Mouse (Mus musculus): ENCODE measurements around the gene Rab6b.

GRCm38 (mm10) chr9:103080211-103080610 is 31.4 kb upstream of the Rab6b start:
- TF ChIP-seq NRF1 (IDR thresholded peaks at IDR 0.05; ENCODE audit: insufficient read depth, low read depth, low read length, poor library complexity, severe bottlenecking) (no peak), ZMIZ1 (IDR thresholded peaks at IDR 0.05; ENCODE audit: low read depth, low read length) (no peak), CTCF (IDR thresholded peaks at IDR 0.05 in 2 of 3, conservative IDR thresholded peaks at IDR 0.05 in 1 of 3; ENCODE audit: control insufficient read depth in 1 of 3, insufficient read depth in 1 of 3, low read depth in 2 of 3, low read length in 3 of 3, poor library complexity in 1 of 3, severe bottlenecking in 1 of 3) (no peak), SMC3 (IDR thresholded peaks at IDR 0.05; ENCODE audit: low read depth, low read length) (no peak), POLR2AphosphoS2 (IDR thresholded peaks at IDR 0.05; ENCODE audit: low read length) (no peak), POLR2A (IDR thresholded peaks at IDR 0.05; ENCODE audit: control insufficient read depth in 1 of 2, insufficient read depth in 1 of 2, low read depth in 1 of 2, low read length in 2 of 2, poor library complexity in 1 of 2) (no peak), JUND (IDR thresholded peaks at IDR 0.05; ENCODE audit: low read depth, low read length) (no peak), EP300 (IDR thresholded peaks at IDR 0.05; ENCODE audit: low read depth in 1 of 2, low read length in 2 of 2) (no peak), MYC (IDR thresholded peaks at IDR 0.05; ENCODE audit: low read depth, low read length) (no peak), ZNF384 (IDR thresholded peaks at IDR 0.05; ENCODE audit: low read depth, low read length) (no peak)
